Mouse (Mus musculus) CH12.LX (cell line): ENCODE measurements around the gene Notum. TPM values are rescaled to one million over a fixed set of nuclear protein-coding genes. Genes with fewer than 3 reads are reported as not detected.

Experiments used
- DNase-seq: peaks from one replicate; pipeline ENCODE4 v3.0.0-alpha.2; 2013; ENCODE audit errors: extremely low read depth
- H3K27ac ChIP-seq: 2 replicates; pipeline ENCODE4 v1.5.1; 2012; ENCODE audit warnings: low read depth, mild to moderate bottlenecking, control low read depth, moderate library complexity; ENCODE audit not compliant: insufficient read depth
- H3K27me3 ChIP-seq: replicated peaks from 2 replicates; pipeline ENCODE3; 2012; ENCODE audit warnings: inconsistent platforms
- H3K36me3 ChIP-seq, 2 experiments: replicated peaks in 1 of 2; 2 replicates each; pipeline versions ENCODE3 to v1.6.1; 2012; ENCODE audit warnings: inconsistent platforms in 1 of 2, low read length in 1 of 2, mild to moderate bottlenecking in 1 of 2, mixed read lengths in 1 of 2, moderate library complexity in 1 of 2; ENCODE audit not compliant: control insufficient read depth in 1 of 2, insufficient read depth in 1 of 2
- H3K4me1 ChIP-seq, 2 experiments: 2 replicates each; pipeline ENCODE4 v1.6.1; 2012; ENCODE audit warnings: inconsistent platforms in 1 of 2, moderate library complexity in 1 of 2; ENCODE audit not compliant: insufficient read depth in 2 of 2, control insufficient read depth in 1 of 2
- H3K4me2 ChIP-seq: 2 replicates; pipeline ENCODE4 v1.6.1; 2012; ENCODE audit warnings: low read depth, mild to moderate bottlenecking, control low read depth; ENCODE audit not compliant: poor library complexity, insufficient read depth, severe bottlenecking
- H3K4me3 ChIP-seq, 3 experiments: fragments of 150-350 bp in 1 of 3; sonication (generic) in 1 of 3; replicated peaks in 1 of 3; 2 replicates each; pipeline versions ENCODE3 to v1.5.1; 2011 to 2012; ENCODE audit warnings: low read depth in 2 of 3, low read length in 2 of 3, mild to moderate bottlenecking in 2 of 3, moderate library complexity in 2 of 3, control low read depth in 1 of 3, improper control_type of control experiment in 1 of 3, inconsistent platforms in 1 of 3, mixed read lengths in 1 of 3; ENCODE audit not compliant: poor library complexity in 1 of 3
- H3K79me2 ChIP-seq: replicated peaks from 2 replicates; pipeline ENCODE4 v1.6.1; 2012; ENCODE audit warnings: mild to moderate bottlenecking, moderate library complexity; ENCODE audit not compliant: control insufficient read depth, poor library complexity, insufficient read depth, severe bottlenecking; ENCODE audit errors: extremely low read depth
- H3K9ac ChIP-seq: 2 replicates; pipeline ENCODE4 v1.6.1; 2012; ENCODE audit warnings: low read depth, mild to moderate bottlenecking, control low read depth, moderate library complexity; ENCODE audit not compliant: insufficient read depth
- H3K9me3 ChIP-seq: replicated peaks from 2 replicates; pipeline ENCODE3; 2012; ENCODE audit warnings: low read length, inconsistent platforms, mixed read lengths
- CHD1 ChIP-seq: IDR thresholded peaks from 2 replicates; pipeline ENCODE4 v1.6.1; 2012; ENCODE audit warnings: low read depth, low read length, improper control_type of control experiment, inconsistent platforms
- E2F4 ChIP-seq: IDR thresholded peaks from 2 replicates; pipeline ENCODE4 v1.6.1; 2011; ENCODE audit warnings: low read depth, low read length, improper control_type of control experiment; ENCODE audit not compliant: insufficient replicate concordance
- GABPA ChIP-seq: IDR thresholded peaks from 2 replicates; pipeline ENCODE4 v1.6.1; 2012; ENCODE audit warnings: low read depth, low read length, improper control_type of control experiment, inconsistent platforms; ENCODE audit not compliant: insufficient replicate concordance
- HCFC1 ChIP-seq: IDR thresholded peaks from 2 replicates; pipeline ENCODE4 v1.6.1; 2012; ENCODE audit warnings: low read depth, mild to moderate bottlenecking, inconsistent platforms, low read length, improper control_type of control experiment
- JUN ChIP-seq: IDR thresholded peaks from 2 replicates; pipeline ENCODE4 v1.6.1; 2011; ENCODE audit warnings: low read depth, mild to moderate bottlenecking, low read length, improper control_type of control experiment, moderate library complexity; ENCODE audit not compliant: insufficient read depth
- JUND ChIP-seq: conservative IDR thresholded peaks from 2 replicates; pipeline ENCODE4 v1.6.1; 2011; ENCODE audit warnings: low read depth, low read length, improper control_type of control experiment
- MAFK ChIP-seq: IDR thresholded peaks from 2 replicates; pipeline ENCODE4 v1.6.1; 2011; ENCODE audit warnings: low read length, improper control_type of control experiment; ENCODE audit not compliant: insufficient replicate concordance
- MAZ ChIP-seq: IDR thresholded peaks from 2 replicates; pipeline ENCODE4 v1.6.1; 2012; ENCODE audit warnings: low read depth, mild to moderate bottlenecking, inconsistent platforms, low read length, improper control_type of control experiment, moderate library complexity
- MYC ChIP-seq: IDR thresholded peaks from 2 replicates; pipeline ENCODE4 v1.6.1; 2011; ENCODE audit warnings: low read depth, mild to moderate bottlenecking, improper control_type of control experiment, low read length
- NELFE ChIP-seq: IDR thresholded peaks from 2 replicates; pipeline ENCODE4 v1.6.1; 2011; ENCODE audit warnings: low read depth, low read length, improper control_type of control experiment
- NRF1 ChIP-seq: IDR thresholded peaks from 2 replicates; pipeline ENCODE4 v1.6.1; 2014; ENCODE audit warnings: low read depth, mild to moderate bottlenecking, inconsistent platforms, low read length, improper control_type of control experiment, moderate library complexity
- PAX5 ChIP-seq: IDR thresholded peaks from 2 replicates; pipeline ENCODE4 v1.6.1; 2012; ENCODE audit warnings: low read length, inconsistent platforms, mixed read lengths
- POLR2A ChIP-seq: IDR thresholded peaks from 2 replicates; pipeline ENCODE4 v1.6.1; 2011; ENCODE audit warnings: low read depth, mild to moderate bottlenecking, improper control_type of control experiment, low read length
- POLR2AphosphoS2 ChIP-seq: IDR thresholded peaks from 2 replicates; pipeline ENCODE4 v1.6.1; 2011; ENCODE audit warnings: low read depth, low read length, improper control_type of control experiment
- RCOR1 ChIP-seq: conservative IDR thresholded peaks from 2 replicates; pipeline ENCODE4 v1.6.1; 2012; ENCODE audit warnings: low read depth, mild to moderate bottlenecking, inconsistent platforms, low read length, improper control_type of control experiment
- SIN3A ChIP-seq: IDR thresholded peaks from 2 replicates; pipeline ENCODE4 v1.6.1; 2012; ENCODE audit warnings: low read length, improper control_type of control experiment, inconsistent platforms
- TCF12 ChIP-seq: IDR thresholded peaks from 2 replicates; pipeline ENCODE4 v1.6.1; 2014; ENCODE audit warnings: low read depth, mild to moderate bottlenecking, inconsistent platforms, low read length, improper control_type of control experiment
- UBTF ChIP-seq: IDR thresholded peaks from 2 replicates; pipeline ENCODE4 v1.6.1; 2012; ENCODE audit warnings: low read depth, mild to moderate bottlenecking, inconsistent platforms, low read length, improper control_type of control experiment, moderate library complexity
- USF1 ChIP-seq: IDR thresholded peaks from 2 replicates; pipeline ENCODE4 v1.6.1; 2014; ENCODE audit warnings: low read depth, mild to moderate bottlenecking, inconsistent platforms, low read length, improper control_type of control experiment
- ZKSCAN1 ChIP-seq: IDR thresholded peaks from 2 replicates; pipeline ENCODE4 v1.6.1; 2012; ENCODE audit warnings: low read depth, inconsistent platforms, low read length, improper control_type of control experiment, borderline replicate concordance
- ZMIZ1 ChIP-seq: IDR thresholded peaks from 2 replicates; pipeline ENCODE4 v1.6.1; 2012; ENCODE audit warnings: low read depth, mild to moderate bottlenecking, inconsistent platforms, low read length, improper control_type of control experiment
- dilution Hi-C: fragments of 300-500 bp; cut with MboI; formaldehyde crosslinking; loops from 2 replicates; pipeline ENCODE4 v1.14.3; 2020; ENCODE audit warnings: low sequenced_read_pairs; ENCODE audit not compliant: extremely low pct_unique_long_range_greater_than_20kb, extremely low pct_ligation_motif_present
- in situ Hi-C: fragments of 300-500 bp; cut with MboI; formaldehyde crosslinking; loops from 3 replicates; pipeline ENCODE4 v1.14.3; 2019; ENCODE audit warnings: low sequenced_read_pairs, low pct_ligation_motif_present, low pct_unique_long_range_greater_than_20kb, mixed read lengths
- polyA plus RNA-seq: library from polyadenylated mRNA; unstranded; fragments of >175 nt; gene quantifications from 2 replicates; pipeline ENCODE4 v1.2.1, GENCODE M21; 2012; ENCODE audit warnings: low read depth; ENCODE audit not compliant: insufficient read length
- total RNA-seq, 2 experiments: library from RNA; depleted of rRNA; stranded (reverse); fragments of 300-350 nt in 1 of 2; fragments of >200 nt in 1 of 2; gene quantifications; 2 replicates each; pipeline ENCODE4 v1.2.3; 2012 to 2014

The Notum gene
- total RNA-seq (2012; rRNA removed) (not detected in 2 replicates), total RNA-seq (2014; rRNA removed) (not detected in 2 replicates), polyA plus RNA-seq (not detected in 2 replicates)

DNA sequence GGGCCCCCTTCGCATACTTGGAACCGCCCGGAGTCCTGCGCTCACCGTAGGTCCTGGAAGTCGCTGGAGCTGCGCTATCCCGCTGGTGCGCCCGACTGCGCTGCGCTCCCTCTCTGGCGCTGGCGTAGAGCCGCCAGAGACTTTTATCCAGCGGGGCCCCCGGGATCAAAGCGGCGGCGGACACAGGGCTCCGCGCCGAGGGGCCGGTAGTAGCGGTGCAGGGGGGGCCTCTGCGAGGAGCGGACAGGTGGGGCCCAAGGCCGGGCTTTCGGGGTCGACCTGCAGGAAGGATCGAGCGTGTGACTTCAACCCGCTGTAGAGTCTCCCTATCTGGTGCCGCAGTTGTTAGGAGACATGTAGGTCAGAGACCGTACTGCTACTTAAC, at the start of gene Notum:
Gene Notum (minus strand): TSS at position 100 of the 385 bp plus-strand sequence.
- H3K4me2 ChIP-seq: no peak within 1 kb of the TSS
- in situ Hi-C loops (no loop called here), dilution Hi-C loops (no loop called here)
- peaks cover 7% of the 10 kb centered on the region for H3K9me3 ChIP-seq
- no peaks in the 10 kb centered on the region for H3K36me3 ChIP-seq
- no peak for DNase-seq
- H3K27me3 ChIP-seq: peaks cover 70% of the 10 kb centered on the region
- peaks cover 0 to 10% of the 10 kb centered on the region in 2 experiments; a peak in 2 of 4 replicates for H3K4me1 ChIP-seq
- TF ChIP-seq USF1 (no peak), E2F4 (no peak), TCF12 (no peak), MYC (no peak), JUN (no peak), MAZ (no peak), PAX5 (no peak), POLR2AphosphoS2 (no peak), ZKSCAN1 (no peak), MAFK (no peak), JUND (no peak), POLR2A (no peak), NELFE (no peak), ZMIZ1 (no peak), SIN3A (no peak), NRF1 (no peak), UBTF (no peak), CHD1 (no peak), GABPA (no peak)
- H3K79me2 ChIP-seq: no peaks in the 10 kb centered on the region
- no peak within 1 kb of the TSS for H3K4me3 ChIP-seq
- no peak within 1 kb of the TSS for H3K9ac ChIP-seq
- H3K27ac ChIP-seq: no peak within 1 kb of the TSS

DNA sequence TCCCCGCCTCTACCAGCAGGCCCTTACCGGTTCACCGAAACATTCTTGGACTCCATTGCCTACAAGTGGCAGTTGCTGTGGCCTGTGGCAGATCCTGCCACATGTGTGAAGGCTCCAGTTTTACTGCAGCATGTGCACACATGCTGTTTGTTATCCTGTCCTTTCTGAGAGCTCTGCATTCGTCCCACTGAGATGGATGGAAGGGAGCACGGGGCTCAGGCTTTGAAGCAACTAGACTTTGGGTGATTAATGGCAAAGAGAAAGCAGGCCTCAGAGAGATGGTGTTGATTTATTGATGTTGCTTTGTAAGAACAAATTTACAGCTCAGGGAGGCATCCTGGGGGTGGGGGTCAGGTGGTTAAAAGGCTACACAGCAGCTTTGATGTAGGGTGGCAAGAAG, 49.7 kb upstream of the Notum start:
- DNase-seq: no peak
- Histone ChIP-seq H3K4me3 (no peak overlapping the region), H3K4me1 (peaks cover 26 to 48% of the 10 kb centered on the region in 2 experiments), H3K4me2 (no peak overlapping the region), H3K79me2 (no peaks in the 10 kb centered on the region), H3K9ac (no peak overlapping the region), H3K36me3 (peaks cover 36 to 73% of the 10 kb centered on the region in 2 experiments), H3K27me3 (no peaks in the 10 kb centered on the region), H3K9me3 (no peaks in the 10 kb centered on the region), H3K27ac (no peak overlapping the region)
- dilution Hi-C loops (no loop called here), in situ Hi-C loops (no loop called here)
- TF ChIP-seq HCFC1: no peak
- no peak for TF ChIP-seq RCOR1
